Mouse (Mus musculus) embryo, embryonic 10.5 days (tissue): ENCODE data around the gene Oscp1.
"Not testable (repeated sequence)": the region's sequence is repeated elsewhere in the genome, so short reads cannot be mapped to it uniquely, and the experiment has no call there.

Experiments
- DNase-seq: peaks from one replicate; pipeline ENCODE4 v3.0.0-alpha.2; 2015; ENCODE audit warnings: low spot score

Gene Oscp1

DNA sequence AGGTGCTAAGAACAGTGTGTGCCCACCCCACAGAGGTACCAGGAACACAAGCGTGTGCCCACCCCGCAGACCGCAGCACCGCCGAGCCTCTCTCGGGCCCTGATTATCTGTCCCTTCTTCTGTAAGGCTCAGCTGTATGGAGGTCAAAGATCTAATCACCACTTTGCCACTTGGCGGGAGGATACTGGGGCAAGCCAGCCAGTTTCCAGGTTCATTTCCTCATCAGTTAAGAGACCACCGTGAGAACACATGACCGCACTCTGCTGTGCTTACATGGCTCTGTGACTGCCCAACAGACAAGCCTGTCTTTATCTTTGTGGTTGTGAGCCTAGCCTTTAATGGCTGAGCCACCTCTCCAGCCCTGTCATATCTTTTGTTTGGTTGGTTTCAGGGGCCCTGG, 24.7 kb downstream of the Oscp1 start:
- DNase-seq = no peak

DNA sequence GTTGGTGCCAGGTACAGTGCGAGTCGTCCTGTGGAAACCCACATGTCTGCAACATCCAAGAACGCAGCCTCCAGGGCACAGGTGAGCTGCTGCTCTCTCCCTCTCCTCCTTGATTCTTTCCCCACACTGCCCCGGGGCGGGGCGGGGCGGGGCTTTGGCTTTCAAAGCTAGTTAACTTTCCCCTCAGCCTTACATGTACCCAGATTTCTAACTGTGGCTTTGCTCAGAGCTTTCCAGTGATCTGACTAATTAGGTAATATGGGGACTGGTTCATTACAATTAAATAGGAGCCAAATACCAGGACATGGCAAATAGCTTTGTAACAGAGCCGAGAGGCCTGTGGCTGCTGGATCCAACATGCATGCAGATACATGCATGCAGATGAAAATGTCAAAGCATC, 26.0 kb downstream of the Oscp1 start:
- no peak for DNase-seq

DNA sequence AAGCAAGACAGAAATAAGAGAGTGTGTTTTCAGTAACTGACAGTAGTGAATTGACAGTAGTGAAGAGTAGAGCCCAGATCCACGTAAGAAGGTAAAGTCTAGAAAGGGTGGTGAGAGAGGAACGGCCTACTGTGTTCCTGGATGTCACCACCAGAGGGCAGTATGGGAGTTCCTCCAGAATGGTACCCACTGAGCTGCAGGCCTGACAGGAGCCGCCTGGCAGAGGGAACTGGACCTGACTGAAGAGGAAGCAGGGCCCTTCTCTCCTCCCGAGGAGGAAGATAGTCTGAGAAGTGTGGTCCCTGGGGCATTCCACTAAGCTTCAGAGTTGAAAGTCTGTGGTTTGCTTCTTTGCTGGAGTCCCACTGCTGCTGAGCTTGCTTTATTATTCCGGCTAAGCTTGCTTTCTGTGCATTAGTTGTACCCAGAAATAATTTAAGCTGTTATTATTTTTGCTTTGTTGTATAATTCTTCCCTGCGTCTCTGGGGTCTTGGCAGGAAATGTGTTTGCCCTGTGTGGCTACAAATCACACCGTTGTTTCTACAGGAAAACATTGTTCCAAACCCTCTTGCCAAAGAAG, 27.7 kb downstream of the Oscp1 start:
- peak; percentile 92 for DNase-seq

DNA sequence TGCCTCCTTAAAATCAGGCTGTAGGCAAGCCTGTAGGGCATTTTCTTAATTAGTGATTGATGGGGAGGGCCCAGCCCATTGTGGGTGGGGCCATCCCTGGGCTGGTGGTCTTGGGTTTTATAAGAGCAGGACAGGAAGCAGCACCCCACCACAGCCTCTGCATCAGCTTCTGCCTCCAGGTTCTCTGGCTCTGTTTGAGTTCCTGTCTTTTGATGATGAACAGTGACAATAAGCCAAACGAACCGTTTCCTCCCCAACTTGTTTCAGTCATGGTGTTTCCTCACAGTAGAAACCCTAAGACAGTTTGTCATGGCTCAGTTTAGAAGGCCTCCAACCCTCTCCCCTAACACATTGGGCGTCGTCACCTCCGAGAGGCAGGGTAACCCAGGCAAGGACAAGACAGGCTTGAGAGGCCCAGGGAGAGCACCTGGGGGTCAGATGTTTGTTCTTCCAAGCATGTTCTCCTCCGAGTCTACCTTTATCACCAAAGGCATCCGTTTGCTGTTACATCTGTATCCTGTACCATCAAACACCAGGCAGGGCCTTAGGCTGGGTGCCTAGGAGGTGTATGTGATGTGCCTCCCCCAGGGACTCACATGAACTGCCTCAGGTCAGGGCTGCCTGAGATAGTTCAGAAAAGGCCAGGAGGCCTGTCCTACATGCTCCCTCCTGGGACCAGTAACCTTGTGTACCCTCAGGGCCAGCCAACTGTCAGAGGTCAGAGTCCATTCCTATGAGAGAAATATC, 31.9 kb downstream of the Oscp1 start:
- no peak for DNase-seq

DNA sequence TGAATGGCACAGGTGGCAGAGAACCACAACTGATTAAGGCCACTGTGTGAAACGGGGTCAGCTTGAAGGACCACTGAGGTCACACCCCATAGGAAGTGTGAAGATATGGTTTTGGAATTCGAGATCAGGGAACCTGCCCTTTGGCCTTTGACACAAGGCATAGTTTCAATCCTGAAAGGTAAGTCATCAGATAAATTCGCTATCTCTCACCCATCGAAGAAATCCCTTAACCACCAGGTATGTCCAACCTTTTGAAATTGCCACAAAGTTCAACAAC, 32.4 kb downstream of the Oscp1 start:
- DNase-seq = no peak

DNA sequence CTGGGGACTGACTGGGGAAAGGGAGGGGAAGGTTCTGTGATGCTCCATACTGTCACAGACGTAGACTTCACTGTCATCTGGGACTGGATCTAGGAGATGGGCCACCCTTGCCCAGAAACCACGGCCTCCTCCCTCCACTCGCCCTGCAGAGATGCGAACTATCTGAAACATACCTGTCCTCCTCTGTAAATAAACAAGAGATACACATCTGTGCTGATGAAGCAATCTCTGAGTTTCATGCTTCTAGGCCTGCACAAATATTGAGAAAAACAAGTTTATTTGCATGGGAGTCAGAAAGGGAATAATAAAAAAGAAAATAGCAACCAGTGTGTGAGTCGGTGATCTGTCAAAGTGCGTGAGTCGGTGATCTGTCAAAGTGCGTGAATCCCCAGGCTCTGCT, 33.5 kb downstream of the Oscp1 start:
- no peak for DNase-seq

DNA sequence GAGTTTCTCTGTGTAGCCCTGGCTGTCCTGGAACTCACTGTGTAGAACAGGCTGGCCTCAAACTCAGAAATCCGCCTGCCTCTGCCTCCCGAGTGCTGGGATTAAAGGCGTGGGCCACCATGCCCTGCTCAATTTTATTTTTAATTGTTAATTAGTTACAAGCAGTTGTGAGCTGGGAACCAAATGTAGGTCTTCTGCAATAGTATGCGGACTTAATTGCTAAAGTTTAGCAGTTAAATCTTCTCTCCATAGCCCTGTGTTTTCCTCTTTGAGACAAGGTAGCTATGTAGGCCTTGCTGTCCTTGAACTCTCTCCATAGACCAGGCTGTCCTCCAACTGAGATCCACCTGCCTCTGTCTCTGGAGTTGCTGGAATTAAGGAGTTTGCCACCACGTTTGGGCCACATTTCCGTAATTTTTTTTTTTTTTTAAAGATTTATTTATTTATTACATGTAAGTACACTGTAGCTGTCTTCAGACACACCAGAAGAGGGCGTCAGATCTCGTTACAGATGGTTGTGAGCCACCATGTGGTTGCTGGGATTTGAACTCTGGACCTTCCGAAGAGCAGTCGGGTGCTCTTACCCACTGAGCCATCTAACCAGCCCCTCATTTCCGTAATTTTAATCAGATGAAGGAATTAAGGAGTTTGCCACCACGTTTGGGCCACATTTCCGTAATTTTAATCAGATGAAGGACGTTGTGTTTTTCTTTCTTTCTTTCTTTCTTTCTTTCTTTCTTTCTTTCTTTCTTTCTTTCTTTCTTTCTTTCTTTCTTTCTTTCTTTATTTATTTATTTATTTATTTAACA, 37.5 kb downstream of the Oscp1 start:
- DNase-seq = not testable (repeated sequence)

DNA sequence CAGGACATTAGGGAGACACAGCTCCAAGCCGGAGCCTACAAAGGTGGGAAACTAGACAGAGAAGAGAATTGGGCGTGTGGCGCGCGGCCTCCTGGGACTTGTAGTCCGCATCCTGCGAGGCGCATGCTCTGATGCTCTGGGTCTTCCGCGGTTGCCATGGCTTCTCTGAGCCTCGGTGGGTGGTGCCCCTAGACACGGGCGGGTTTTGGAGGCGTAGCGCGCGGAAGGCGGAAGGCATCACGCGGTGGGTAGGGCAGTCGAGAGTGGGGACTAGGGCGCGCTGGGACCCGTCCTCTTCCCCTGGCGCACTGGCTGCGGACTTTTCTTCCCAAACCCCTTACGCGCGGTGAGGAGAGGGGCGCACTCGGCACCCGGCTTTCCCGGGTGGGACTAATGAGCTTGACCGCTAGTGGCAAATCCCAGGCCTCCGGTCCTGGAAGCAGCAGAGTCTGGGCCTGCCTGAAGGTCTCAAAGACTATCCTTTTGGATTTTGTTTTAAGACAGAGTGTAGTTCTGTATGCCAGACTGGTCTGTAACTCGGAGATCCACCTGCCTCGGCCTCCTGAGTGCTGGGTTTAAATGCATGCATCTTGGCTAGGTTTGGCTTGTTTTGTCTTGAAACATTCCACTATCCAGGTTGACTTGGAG, 38.2 kb downstream of the Oscp1 start, which contains the start of gene Lsm10:
TSS of gene Lsm10 (plus strand) at position 160 of the 648 bp plus-strand sequence.
- DNase-seq = peak; percentile 98

DNA sequence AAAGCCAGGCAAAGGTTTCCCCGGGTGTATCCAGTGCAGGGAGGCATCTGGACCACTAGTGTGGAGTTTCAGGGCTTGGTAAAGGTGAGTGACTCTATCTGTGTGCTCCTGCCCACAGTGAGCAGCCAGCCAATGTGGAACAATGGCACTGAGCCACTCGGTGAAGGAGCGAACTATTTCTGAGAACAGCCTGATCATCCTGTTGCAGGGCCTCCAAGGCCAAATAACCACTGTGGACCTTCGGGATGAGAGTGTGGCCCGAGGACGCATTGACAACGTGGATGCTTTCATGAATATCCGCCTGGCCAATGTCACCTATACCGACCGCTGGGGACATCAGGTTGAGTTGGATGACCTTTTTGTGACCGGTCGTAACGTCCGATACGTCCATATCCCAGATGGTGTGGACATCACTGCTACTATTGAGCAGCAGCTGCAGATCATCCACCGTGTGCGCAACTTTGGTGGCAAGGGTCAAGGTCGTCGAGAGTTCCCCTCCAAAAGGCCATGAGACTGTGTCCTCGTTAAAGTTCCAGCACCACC, 39.4 kb downstream of the Oscp1 start:
- DNase-seq = no peak

DNA sequence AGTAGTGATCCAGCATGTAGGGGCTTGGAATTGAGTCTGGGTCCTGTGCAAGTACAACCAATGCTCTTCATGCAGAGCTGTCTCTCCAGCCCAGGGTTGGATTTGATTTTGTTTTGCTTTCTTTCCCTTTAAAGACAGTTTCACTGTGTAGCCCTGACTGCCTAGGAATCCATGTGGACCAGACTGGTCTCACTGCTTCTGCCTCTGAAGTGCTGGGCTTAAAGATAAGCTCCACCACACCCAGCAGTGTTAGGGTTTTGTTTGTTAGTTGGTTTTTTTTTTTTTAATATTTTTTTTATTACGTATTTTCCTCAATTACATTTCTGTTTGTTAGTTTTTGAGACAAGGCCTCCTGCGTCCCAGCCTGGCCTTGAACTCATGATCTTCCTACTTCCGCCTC, 41.0 kb downstream of the Oscp1 start:
- no peak for DNase-seq

DNA sequence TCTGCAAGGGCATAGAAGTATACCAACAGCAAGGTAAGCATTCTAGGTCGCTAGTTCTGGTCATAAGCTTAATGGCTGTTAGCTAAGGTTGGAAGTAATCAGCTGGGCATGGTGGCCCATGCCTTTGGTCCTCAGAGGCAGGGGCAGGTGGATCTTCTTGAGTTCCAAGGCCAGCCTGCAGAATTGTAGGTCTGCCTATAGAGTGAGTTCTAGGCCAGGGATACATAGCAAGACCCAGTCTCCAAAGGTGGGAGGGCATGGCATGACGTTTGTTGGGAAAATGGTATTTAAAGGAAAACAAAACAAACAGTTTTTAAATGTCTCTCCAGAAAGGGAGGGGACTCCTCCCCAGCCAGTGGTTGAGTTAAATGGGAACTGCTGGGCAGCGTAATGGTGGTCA, 42.4 kb downstream of the Oscp1 start:
- DNase-seq = no peak

DNA sequence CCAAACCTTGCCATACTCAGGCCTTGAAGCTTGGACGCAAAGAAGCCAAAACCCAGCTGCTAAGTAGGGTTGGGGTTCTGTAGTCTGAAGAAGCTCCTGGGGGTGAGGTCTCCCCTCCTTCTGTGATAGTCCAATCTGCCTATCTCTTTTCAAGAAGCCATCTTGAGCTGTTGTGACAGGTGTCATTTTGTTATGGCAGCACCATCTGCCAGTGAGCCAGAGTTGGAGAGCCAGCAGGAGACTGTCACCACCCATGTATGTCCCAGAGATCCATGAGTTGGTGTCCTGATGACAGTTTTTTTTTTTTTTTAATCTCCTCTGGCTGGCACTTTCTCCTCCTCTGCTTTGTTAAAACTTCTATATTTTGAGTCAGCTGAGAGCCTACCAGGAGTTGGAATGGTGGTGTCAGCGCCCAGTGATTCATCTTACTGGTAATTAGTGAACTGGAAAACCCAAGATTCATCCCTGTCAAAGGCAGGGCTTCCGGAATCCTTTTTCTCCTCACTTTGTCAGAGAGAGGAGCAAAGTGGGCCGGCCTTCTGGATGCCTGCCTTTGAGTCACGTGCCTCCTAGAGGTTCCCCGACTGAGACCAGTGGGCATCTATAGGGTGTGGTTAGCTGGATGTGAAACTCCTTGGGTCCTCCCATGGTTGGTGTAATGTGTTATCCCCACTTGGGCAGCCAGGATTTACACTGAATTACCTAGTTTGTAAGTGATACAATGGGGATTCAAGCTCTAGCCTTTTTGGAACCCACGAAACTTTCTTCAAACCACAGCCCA, 43.9 kb downstream of the Oscp1 start:
- peak; percentile 22 for DNase-seq

DNA sequence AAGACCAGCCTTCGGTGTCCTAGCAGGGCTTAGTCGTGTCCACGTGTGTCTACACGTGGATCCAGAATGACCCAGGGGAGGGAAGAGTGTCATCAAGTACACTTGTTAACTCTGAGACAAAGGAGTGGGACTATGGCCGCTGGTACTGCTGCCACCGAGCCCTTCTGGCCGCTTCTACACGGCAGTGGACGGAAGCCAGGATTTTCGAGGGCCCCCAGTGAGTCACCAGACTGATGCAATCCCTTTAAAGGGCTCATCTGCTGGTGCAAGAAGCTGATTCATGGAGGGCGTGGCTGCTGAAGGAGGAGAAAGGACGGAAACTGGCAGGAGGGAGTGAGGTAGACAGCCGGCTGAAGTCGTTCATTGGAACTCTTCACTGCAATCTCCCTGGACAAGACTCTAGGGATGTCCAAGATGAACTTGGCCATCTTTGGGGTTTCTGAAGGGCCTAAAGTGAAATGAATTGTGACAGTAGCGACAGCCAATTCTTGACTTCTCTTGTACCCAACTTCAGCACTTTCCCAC, 44.8 kb downstream of the Oscp1 start:
- DNase-seq = peak; percentile 78

DNA sequence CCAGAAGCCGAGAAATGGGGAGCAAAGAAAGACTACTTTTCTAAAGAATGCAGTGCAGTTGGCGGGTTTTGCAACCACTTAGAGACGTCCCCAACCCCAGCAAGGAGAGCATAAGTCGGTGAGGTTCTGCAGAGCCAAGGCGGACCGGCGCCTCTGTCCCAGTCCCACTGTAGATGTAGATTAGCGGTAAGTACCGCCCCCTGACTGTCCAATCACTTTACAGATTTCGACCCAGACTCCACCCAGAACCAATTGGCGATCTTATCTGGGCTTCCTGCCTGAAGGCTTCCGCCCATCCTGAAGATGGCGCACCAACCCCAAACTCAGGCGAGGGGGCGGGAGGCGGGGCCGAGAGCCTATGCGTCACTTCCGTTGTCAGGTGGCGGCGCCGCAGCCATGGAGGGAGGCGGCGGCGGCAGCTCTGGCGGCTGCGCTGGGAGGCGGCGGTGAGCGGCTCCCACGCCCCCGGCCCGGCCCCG, 45.3 kb downstream of the Oscp1 start, which contains the start of gene Stk40:
TSS of gene Stk40 (plus strand) at position 368 of the 479 bp plus-strand sequence.
- DNase-seq = peak; percentile 99

DNA sequence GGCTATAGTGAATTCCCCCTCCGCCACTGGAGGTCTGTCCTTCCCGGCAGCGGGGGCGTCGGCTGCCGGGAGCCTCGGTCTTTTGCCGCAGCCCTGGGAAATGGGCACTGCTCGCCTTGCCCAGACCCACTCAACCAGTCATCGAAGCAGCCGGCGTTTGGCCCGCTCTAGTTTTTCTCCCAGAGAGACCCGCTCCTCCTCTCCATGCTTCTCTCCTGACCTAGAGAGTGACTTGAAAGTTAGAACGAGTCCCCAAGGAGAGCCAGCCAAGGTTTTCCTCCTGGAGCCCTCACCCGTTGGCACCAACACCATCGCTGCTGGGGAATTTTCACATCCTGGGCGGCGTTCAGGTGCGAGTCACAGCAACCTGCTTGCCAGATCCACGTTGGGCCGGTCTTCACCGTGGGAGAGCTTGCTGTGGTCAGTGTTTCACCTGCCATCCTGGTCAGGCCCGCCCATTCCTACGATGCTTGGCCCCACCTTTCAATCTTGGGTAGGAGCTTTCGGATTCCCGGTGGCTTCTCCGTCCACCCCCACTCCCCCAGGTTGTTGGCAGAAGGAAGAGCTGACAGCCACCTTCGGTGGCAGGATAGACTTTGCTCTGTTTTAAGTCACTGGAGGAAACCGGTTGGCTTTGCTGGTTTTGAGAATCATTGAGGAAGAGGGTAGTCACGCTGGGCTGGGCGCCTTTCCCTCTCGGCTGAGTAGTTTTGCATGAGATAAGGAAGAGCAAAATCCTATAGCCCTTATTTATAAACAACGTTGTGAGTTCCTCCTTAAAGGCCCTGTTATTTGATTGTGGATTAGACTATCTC, 46.1 kb downstream of the Oscp1 start:
- DNase-seq = peak; percentile 29

DNA sequence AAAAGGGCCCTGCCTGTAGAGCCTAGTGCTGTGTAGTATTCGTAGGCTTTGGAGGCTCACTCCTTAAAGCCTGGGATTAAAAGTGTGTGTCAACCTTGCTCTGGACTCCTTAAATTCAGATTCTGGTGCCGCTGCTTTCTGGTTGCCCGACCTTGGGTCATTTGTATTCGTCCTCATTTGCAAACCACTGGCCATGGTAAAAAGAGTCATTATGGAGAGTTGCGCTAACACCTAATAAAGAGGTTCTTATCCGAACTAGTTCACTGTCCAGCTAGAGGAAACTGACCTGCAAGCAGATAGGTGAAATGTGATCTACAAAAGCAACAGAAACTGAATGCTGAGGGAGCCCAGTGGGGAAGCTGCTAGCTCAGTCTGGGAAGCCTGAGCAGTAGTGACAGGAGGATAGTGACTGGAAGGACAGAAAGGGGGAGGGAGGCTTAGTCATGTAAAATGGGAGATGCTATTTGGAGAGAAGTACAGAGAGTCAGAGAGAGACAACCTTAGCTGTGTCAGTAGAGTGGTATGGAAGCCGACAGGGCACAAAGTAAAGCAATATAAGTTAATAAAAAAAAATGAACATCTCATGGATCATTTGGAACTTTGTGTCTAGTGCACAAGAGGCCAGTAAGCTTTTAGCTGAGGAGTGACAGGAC, 46.9 kb downstream of the Oscp1 start:
- no peak for DNase-seq

DNA sequence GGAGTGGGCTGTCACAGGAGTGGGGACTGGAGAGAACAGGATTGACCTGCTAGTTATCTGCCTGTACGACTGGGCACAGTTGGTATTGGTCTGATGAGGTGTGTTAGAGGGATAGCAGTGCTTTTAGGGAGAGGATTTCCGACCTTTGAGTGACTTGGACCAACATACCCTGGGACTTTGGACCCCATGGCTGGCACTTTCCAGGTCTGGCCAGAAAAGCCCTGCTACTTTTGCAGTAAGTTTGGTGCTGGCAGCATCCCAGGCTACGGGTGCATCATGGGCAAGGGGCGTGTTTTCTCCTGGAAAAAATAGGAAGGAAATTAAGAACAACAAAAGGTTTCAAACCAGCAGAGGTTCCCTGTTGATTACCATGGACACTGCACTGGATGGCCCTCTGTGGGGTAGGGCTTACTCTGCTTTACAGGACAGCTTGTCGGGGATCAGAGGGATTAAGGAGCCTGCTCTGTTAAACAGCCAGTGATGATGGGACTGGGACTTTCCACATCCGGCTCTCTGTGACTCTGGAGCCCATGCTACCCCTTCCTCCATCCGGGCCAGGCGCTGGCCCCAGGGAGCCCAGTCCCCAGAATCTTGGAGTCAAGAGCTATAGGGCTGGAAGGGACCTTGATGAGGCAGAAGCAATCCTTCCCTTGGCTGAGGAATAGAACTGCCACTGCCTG, 49.8 kb downstream of the Oscp1 start:
- no peak for DNase-seq

DNA sequence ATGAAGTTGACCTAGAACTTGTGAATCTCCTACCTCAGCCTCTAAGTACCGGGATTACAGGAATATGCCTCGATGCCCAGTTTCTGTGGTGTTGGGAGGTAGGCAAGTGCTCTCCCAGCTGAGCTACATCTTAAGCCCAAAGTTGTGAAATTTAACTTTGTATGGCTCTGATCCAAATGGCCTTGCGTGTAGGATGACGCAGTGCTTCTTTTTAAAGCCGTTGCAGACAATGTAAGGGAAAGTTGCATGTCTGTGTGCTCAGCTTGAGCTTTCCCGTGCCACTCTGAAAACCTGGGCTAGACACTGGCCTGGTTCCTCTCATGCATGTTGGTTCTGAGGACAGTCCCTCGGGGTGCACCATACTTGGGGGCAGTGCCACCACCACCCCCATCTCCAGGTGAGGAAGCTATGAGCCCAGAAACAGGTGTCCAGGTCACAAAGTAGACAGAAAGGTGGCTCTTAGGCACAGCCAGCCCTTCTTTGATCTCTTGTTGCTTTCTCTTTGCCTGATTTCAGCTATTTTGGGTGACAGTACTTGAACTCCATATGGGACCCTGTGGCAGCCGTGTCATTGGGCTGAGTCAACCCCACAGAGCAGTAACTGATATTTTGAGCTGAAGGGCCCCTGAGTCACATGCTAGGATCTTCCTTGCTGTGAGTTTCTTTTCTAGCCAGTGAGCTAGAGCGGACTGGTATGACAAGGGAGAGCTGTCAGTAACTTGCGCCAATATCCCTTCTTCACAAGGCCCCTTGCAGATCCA, 51.4 kb downstream of the Oscp1 start:
- no peak for DNase-seq
